Mouse (Mus musculus): ENCODE measurements around the gene Olfr1065. TPM values are rescaled to one million over a fixed set of nuclear protein-coding genes. Genes with fewer than 3 reads are reported as not detected.
"Not testable (repeated sequence)": the region's sequence is repeated elsewhere in the genome, so short reads cannot be mapped to it uniquely, and the experiment has no call there.

Olfr1065 gene
- polyA plus RNA-seq (2012; rRNA removed), result 0.09 TPM in 1 of 2 replicates, not detected in the other

DNA sequence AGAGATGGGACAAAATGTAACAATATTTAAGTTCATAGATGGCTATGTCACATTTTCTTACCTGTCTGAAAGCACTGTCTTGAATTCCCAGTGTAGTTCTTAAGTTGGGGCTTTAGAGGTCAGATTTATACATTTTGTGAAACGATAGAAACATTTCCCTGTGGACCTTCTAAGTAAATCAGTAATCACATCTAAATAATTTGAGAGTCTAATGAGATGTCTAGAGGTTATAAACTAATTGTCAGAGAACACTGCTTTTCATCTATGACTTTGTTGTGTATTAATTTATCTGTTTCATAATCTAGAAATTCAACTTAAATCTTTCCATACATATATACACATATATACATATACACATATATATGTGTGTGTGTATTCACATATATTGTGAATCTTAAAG is at the start of gene Olfr1065:
Gene Olfr1065 (minus strand): TSS at position 101 of the 400 bp plus-strand sequence.
- not testable (repeated sequence) for H3K4me3 ChIP-seq (ENCODE audit: control insufficient read depth, insufficient read depth, low read length); DNase-seq; H3K36me3 ChIP-seq (ENCODE audit: control insufficient read depth, insufficient read depth, low read length); H3K27ac ChIP-seq (ENCODE audit: control insufficient read depth, insufficient read depth, low read length); H3K4me1 ChIP-seq (replicated peaks; ENCODE audit: control insufficient read depth, insufficient read depth, low read length); H3K27me3 ChIP-seq (ENCODE audit: control insufficient read depth, insufficient read depth, low read length)
- 75% methylated on average over 1 of the region's 1 CpGs for WGBS

DNA sequence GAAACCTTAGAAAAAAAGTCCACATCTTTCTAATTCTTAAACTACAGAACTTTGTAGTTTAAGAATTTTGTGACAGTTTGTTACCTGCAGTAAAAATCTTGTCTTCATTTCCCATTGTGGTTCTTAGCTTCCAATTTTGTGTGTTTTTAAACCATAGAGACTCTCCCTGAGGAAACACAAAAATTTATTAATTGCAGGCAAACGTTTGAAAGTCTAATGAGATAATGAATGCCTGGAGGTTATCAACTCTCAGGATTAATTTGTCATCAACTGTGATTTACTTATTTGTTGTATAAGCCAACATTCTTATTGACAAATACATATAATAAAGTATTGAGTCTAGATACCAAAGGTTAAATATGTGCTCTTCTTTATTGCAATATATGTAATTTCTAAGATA is 36.9 kb upstream of the Olfr1065 start, which contains the start of gene Olfr228:
Gene Olfr228 (minus strand): TSS at position 101 of the 400 bp plus-strand sequence.
- 56% methylated on average over 1 of the region's 1 CpGs for WGBS
- Histone ChIP-seq H3K27ac (ENCODE audit: control insufficient read depth, insufficient read depth, low read length) (no peak within 1 kb of the TSS), H3K27me3 (ENCODE audit: control insufficient read depth, insufficient read depth, low read length) (no peaks in the 10 kb centered on the region), H3K4me3 (ENCODE audit: control insufficient read depth, insufficient read depth, low read length) (no peak within 1 kb of the TSS), H3K4me1 (replicated peaks; ENCODE audit: control insufficient read depth, insufficient read depth, low read length) (no peaks in the 10 kb centered on the region), H3K36me3 (ENCODE audit: control insufficient read depth, insufficient read depth, low read length) (no peaks in the 10 kb centered on the region)
- TF ChIP-seq POLR2A (IDR thresholded peaks at IDR 0.05; ENCODE audit: control insufficient read depth, extremely low read depth, insufficient read depth, low read length, poor library complexity) (no peak), CTCF (IDR thresholded peaks at IDR 0.05; ENCODE audit: borderline replicate concordance, control insufficient read depth, extremely low read depth, insufficient read depth, low read length, poor library complexity) (no peak)
- DNase-seq, result no peak

DNA sequence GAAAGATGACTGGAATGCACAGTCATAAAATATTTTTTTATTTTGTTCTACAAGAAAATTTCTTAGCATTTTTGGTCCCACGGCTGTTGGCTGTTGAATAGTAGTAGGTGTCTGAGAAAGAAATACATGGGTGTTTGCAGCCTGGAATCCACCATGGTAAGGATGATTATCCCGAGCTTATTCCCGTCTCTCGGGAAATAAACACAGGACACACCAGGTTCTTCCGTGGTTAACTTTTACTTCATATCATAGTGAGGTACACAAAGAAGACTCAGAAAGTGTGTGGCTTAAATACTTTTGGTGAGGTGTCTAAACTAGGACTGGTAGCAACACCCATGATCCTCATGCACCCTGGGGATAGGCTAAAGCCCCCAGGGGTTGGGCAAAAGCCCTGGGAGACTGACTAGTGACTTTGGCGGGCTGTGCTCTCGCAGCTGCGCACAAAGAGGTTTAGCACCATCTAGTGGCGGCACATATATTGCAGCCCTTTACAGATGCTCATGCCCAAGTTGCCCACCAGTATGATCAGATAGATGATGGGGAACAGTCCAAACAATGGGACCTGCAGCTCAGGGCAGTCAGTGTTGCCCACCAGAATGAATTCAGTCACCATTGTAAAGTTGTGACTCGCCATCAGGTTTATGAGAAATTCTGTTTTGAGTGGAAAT is 14.2 kb upstream of the Olfr1065 start:
- Histone ChIP-seq H3K36me3 (ENCODE audit: control insufficient read depth, insufficient read depth, low read length) (no peaks in the 10 kb centered on the region), H3K4me3 (ENCODE audit: control insufficient read depth, insufficient read depth, low read length) (no peak overlapping the region), H3K4me1 (replicated peaks; ENCODE audit: control insufficient read depth, insufficient read depth, low read length) (no peaks in the 10 kb centered on the region), H3K27ac (ENCODE audit: control insufficient read depth, insufficient read depth, low read length) (no peak overlapping the region), H3K27me3 (ENCODE audit: control insufficient read depth, insufficient read depth, low read length) (no peaks in the 10 kb centered on the region)
- no peak for TF ChIP-seq POLR2A (IDR thresholded peaks at IDR 0.05; ENCODE audit: control insufficient read depth, extremely low read depth, insufficient read depth, low read length, poor library complexity)
- TF ChIP-seq CTCF (IDR thresholded peaks at IDR 0.05; ENCODE audit: borderline replicate concordance, control insufficient read depth, extremely low read depth, insufficient read depth, low read length, poor library complexity), result peak; percentile 50; the same call in 1 of the 2 replicates
- WGBS, result 40% methylated on average over 10 of the region's 10 CpGs
- DNase-seq, result peak; percentile 28

DNA sequence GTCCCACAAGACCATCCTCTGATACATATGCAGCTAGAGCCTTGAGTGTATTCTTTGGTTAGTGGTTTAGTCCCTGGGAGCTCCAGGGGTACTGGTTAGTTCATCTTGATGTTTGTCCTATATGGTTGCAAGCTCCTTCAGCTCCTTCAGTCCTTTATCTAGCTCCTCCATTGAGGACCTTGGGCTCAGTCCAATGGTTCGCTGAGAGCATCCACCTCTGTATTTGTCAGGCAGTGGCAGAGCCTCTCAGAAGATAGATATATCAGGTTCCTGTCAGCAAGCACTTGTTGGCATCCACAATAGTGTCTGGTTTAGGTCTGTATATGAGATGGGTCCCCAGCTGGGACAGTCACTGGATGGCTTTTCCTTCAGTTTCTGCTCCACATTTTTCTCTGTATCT is 10.0 kb upstream of the Olfr1065 start:
- Histone ChIP-seq H3K27ac (ENCODE audit: control insufficient read depth, insufficient read depth, low read length) (no peak overlapping the region), H3K27me3 (ENCODE audit: control insufficient read depth, insufficient read depth, low read length) (no peaks in the 10 kb centered on the region), H3K4me1 (replicated peaks; ENCODE audit: control insufficient read depth, insufficient read depth, low read length) (no peaks in the 10 kb centered on the region), H3K36me3 (ENCODE audit: control insufficient read depth, insufficient read depth, low read length) (no peaks in the 10 kb centered on the region), H3K4me3 (ENCODE audit: control insufficient read depth, insufficient read depth, low read length) (no peak overlapping the region)
- TF ChIP-seq POLR2A (IDR thresholded peaks at IDR 0.05; ENCODE audit: control insufficient read depth, extremely low read depth, insufficient read depth, low read length, poor library complexity) (no peak), CTCF (IDR thresholded peaks at IDR 0.05; ENCODE audit: borderline replicate concordance, control insufficient read depth, extremely low read depth, insufficient read depth, low read length, poor library complexity) (no peak)
- DNase-seq, result no peak
- WGBS, result 78% methylated on average over 1 of the region's 1 CpGs

GRCm38 (mm10) chr2:86456169-86456568 is 5.8 kb upstream of the Olfr1065 start, which contains the start of gene Olfr1066:
TSS of gene Olfr1066 (minus strand) at chr2:86456269.
- DNase-seq, result no peak
- TF ChIP-seq CTCF (IDR thresholded peaks at IDR 0.05; ENCODE audit: borderline replicate concordance, control insufficient read depth, extremely low read depth, insufficient read depth, low read length, poor library complexity) (no peak), POLR2A (IDR thresholded peaks at IDR 0.05; ENCODE audit: control insufficient read depth, extremely low read depth, insufficient read depth, low read length, poor library complexity) (no peak)
- H3K36me3 ChIP-seq (ENCODE audit: control insufficient read depth, insufficient read depth, low read length), result no peaks in the 10 kb centered on the region
- no peaks in the 10 kb centered on the region for H3K4me1 ChIP-seq (replicated peaks; ENCODE audit: control insufficient read depth, insufficient read depth, low read length)
- H3K4me3 ChIP-seq (ENCODE audit: control insufficient read depth, insufficient read depth, low read length), result no peak within 1 kb of the TSS
- H3K27me3 ChIP-seq (ENCODE audit: control insufficient read depth, insufficient read depth, low read length), result no peaks in the 10 kb centered on the region
- WGBS, result 93% methylated on average over 1 of the region's 1 CpGs
- H3K27ac ChIP-seq (ENCODE audit: control insufficient read depth, insufficient read depth, low read length), result no peak within 1 kb of the TSS

GRCm38 (mm10) chr2:86442101-86442500 is 8.3 kb downstream of the Olfr1065 start:
- H3K27me3 ChIP-seq (ENCODE audit: control insufficient read depth, insufficient read depth, low read length); H3K4me3 ChIP-seq (ENCODE audit: control insufficient read depth, insufficient read depth, low read length); H3K4me1 ChIP-seq (replicated peaks; ENCODE audit: control insufficient read depth, insufficient read depth, low read length); DNase-seq; H3K36me3 ChIP-seq (ENCODE audit: control insufficient read depth, insufficient read depth, low read length); H3K27ac ChIP-seq (ENCODE audit: control insufficient read depth, insufficient read depth, low read length): not testable (repeated sequence)
- WGBS, result 80% methylated on average over 1 of the region's 1 CpGs

DNA sequence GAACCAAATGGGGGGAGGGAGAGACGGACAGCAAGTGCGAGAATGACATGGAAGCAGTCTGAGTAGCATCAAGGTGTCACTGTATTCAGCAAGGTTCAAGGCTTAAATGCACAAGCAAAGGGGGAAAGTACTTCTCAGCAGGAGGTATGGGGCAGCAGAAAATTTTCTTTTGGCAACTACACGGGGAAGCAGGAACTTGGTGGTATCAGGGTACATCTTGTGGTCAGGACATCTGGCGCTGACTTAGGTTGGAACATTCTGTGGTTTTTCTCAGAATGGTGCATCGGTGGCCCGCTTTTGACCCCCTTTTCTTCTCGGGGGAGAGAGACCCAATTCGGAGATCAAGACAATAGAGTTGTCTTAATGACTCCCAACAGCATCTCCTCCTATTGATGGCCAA is 21.9 kb downstream of the Olfr1065 start:
- 28% methylated on average over 8 of the region's 8 CpGs for WGBS
- not testable (repeated sequence) for H3K4me1 ChIP-seq (replicated peaks; ENCODE audit: control insufficient read depth, insufficient read depth, low read length); H3K27me3 ChIP-seq (ENCODE audit: control insufficient read depth, insufficient read depth, low read length); H3K4me3 ChIP-seq (ENCODE audit: control insufficient read depth, insufficient read depth, low read length); H3K27ac ChIP-seq (ENCODE audit: control insufficient read depth, insufficient read depth, low read length); H3K36me3 ChIP-seq (ENCODE audit: control insufficient read depth, insufficient read depth, low read length); DNase-seq

DNA sequence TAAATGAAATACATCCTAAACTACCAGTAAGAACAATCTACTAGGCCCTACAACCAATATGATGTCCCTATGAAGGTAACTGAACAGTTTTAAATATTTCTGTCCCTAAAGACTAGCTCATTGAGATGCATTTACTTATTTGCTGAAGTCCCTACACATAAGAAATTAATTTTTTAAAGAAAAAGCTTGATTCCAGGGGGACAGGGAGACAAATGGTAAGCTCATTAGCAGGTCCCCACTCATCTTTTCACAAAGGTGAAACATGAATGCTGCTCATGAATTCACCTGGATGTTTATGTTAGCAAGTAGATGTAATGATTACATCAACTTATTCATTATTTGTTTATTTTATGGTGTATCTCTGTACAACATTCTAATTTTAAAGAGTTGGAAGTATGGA is 23.7 kb downstream of the Olfr1065 start, which contains the start of gene Olfr1062:
Gene Olfr1062 (minus strand): TSS at position 101 of the 400 bp plus-strand sequence.
- DNase-seq; H3K4me1 ChIP-seq (replicated peaks; ENCODE audit: control insufficient read depth, insufficient read depth, low read length); H3K27me3 ChIP-seq (ENCODE audit: control insufficient read depth, insufficient read depth, low read length); H3K27ac ChIP-seq (ENCODE audit: control insufficient read depth, insufficient read depth, low read length); H3K4me3 ChIP-seq (ENCODE audit: control insufficient read depth, insufficient read depth, low read length); H3K36me3 ChIP-seq (ENCODE audit: control insufficient read depth, insufficient read depth, low read length): not testable (repeated sequence)
